Mouse (Mus musculus) cerebellum, adult 2 months (tissue): ENCODE measurements around the gene Ggt5.

Source experiments
- CTCF ChIP-seq: fragments of 200-500 bp; IDR thresholded peaks from 2 replicates; pipeline ENCODE4 v1.5.1; 2011; ENCODE audit warnings: low read depth, mild to moderate bottlenecking, control low read depth, low read length, moderate library complexity, borderline replicate concordance; ENCODE audit not compliant: insufficient read depth
- POLR2A ChIP-seq: fragments of 200-500 bp; IDR thresholded peaks from 2 replicates; pipeline ENCODE4 v1.6.1; 2011; ENCODE audit warnings: low read length, control low read depth, borderline replicate concordance; ENCODE audit not compliant: insufficient read depth

- TF ChIP-seq CTCF: no peak
- TF ChIP-seq POLR2A: no peak
Measured at GRCm38 (mm10) chr10:75587781-75588180, 1.4 kb upstream of the Ggt5 start.
